12 mouse cellular contexts compared by ENCODE assay signal in genomic region chr10:24592969-24593368, GRCm38 (mm10). TPM values are rescaled to one million over a fixed set of nuclear protein-coding genes. Genes with fewer than 3 reads are reported as not detected.
DNase-seq lines count a peak whose midpoint lies in the region; ATAC-seq and TF ChIP-seq lines count a peak whose summit lies in the region.
"Had no signal": no experiment of that assay in that cellular context is flagged by ENCODE, and none has a peak within 500 bp of the region (broad histone marks: within the 10 kb centered on the region; RNA-seq: fewer than 3 reads in every experiment).

No protein-coding gene starts in this region.

- peaks cover 6% of the 10 kb centered on the region; the same call in 1 of the 2 replicates for H3K36me3 ChIP-seq in heart, embryonic 10.5 days
- no peaks in the 10 kb centered on the region for H3K36me3 ChIP-seq in limb, embryonic 14.5 days (ENCODE audit: control insufficient read depth, insufficient read depth, low read length)

- no peak for DNase-seq in heart, embryonic 10.5 days (ENCODE audit: low spot score)
- no peak for DNase-seq in heart, postnatal 4 days
- DNase-seq in A20 (ENCODE audit: low read depth, low spot score) = peak; percentile 55
- no peak for DNase-seq in limb, embryonic 14.5 days (ENCODE audit: low spot score)
- DNase-seq in cerebellum, adult 8-10 months = no peak
- no peak for DNase-seq in kidney, postnatal 10 days
- DNase-seq: cerebellum, adult 18-20 months; kidney, adult 9 months had no signal

- 0 out of 2 replicates have a peak overlapping the region, but pooled peaks have one; percentile 3 for H3K4me3 ChIP-seq in heart, embryonic 10.5 days
- no peak overlapping the region for H3K4me3 ChIP-seq in limb, embryonic 14.5 days (replicated peaks; ENCODE audit: low read length)

- 20% methylated on average over 7 of the region's 7 CpGs for WGBS in heart, embryonic 10.5 days
- WGBS in limb, embryonic 14.5 days = 65% methylated on average over 7 of the region's 7 CpGs

- H3K9me3 ChIP-seq in heart, embryonic 10.5 days = no peaks in the 10 kb centered on the region
- no peaks in the 10 kb centered on the region for H3K9me3 ChIP-seq in limb, embryonic 14.5 days (ENCODE audit: control insufficient read depth, low read length)

- no peaks in the 10 kb centered on the region for H3K27me3 ChIP-seq in heart, embryonic 10.5 days (ENCODE audit: insufficient read depth, poor library complexity, severe bottlenecking)
- H3K27me3 ChIP-seq in limb, embryonic 14.5 days (ENCODE audit: control insufficient read depth, insufficient read depth, low read length) = no peaks in the 10 kb centered on the region

- ATAC-seq in granulocyte monocyte progenitor cell, adult 5-6 weeks (replicated peaks; ENCODE audit: poor library complexity, severe bottlenecking) = peak; percentile 39
- no peak for ATAC-seq in limb, embryonic 14.5 days (ENCODE audit: low FRiP score, low read depth)

- no peak for TF ChIP-seq POLR2A in limb, embryonic 14.5 days (IDR thresholded peaks at IDR 0.05; ENCODE audit: borderline replicate concordance, extremely low read depth, insufficient read depth, insufficient read length)

- 0 out of 2 replicates have a peak overlapping the region, but pooled peaks have one; percentile 1 for H3K4me2 ChIP-seq in limb, embryonic 14.5 days (replicated peaks; ENCODE audit: low read depth, low read length, severe bottlenecking)

- H3K27ac ChIP-seq in heart, embryonic 10.5 days = peak overlapping the region; percentile 84
- no peak overlapping the region for H3K27ac ChIP-seq in limb, embryonic 14.5 days (replicated peaks; ENCODE audit: low read depth, low read length)
- H3K27ac ChIP-seq: liver, embryonic 14.5 days had no signal

- H3K9ac ChIP-seq in limb, embryonic 14.5 days (ENCODE audit: low read depth, low read length, severe bottlenecking) = no peak overlapping the region
- H3K9ac ChIP-seq: liver, embryonic 14.5 days had no signal

- peaks cover 53% of the 10 kb centered on the region for H3K4me1 ChIP-seq in heart, embryonic 10.5 days
- H3K4me1 ChIP-seq in limb, embryonic 14.5 days (ENCODE audit: control insufficient read depth, insufficient read depth, low read length) = peaks cover 38% of the 10 kb centered on the region

RNA-seq across cellular contexts. Expression of gene Ccn2, which starts 2.3 kb away (rescaled TPM):
- polyA plus RNA-seq in heart, embryonic 10.5 days (2016; fragmentation: Nextera tagmentation; extraction: Ambion mirVana) = 20.5 and 32.0 TPM in 2 replicates
- total RNA-seq in heart, postnatal 4 days (2021) = 100 to 1,000 TPM; 160 to 233 TPM
- total RNA-seq in granulocyte monocyte progenitor cell, adult 5-6 weeks (2014; fragmentation: Nextera tagmentation) = not detected in 2 replicates
- total RNA-seq in granulocyte monocyte progenitor cell, adult 5-6 weeks (2017) = not detected in 2 replicates
- polyA plus RNA-seq in limb, embryonic 14.5 days (2012; rRNA removed) = 103 and 134 TPM in 2 replicates
- polyA plus RNA-seq in limb, embryonic 14.5 days (2014; fragmentation: Nextera tagmentation; extraction: Ambion mirVana) = 13.5 and 15.8 TPM in 2 replicates
- total RNA-seq: megakaryocyte-erythroid progenitor cell, adult 5-6 weeks; monocyte, adult 5-6 weeks had no signal

Comparison
In these comparisons a context has a peak if more than half of its experiments do, and no peak if none do; other contexts are left out.
1. RNA of gene Ccn2, which starts 2.3 kb away (total RNA-seq): 160 to 233 TPM in heart, postnatal 4 days; not detected in granulocyte monocyte progenitor cell, adult 5-6 weeks; every median in the first group is over 100 times any median in the second.